Mouse (Mus musculus): ENCODE results near the gene Amigo2.

Amigo2 gene

DNA sequence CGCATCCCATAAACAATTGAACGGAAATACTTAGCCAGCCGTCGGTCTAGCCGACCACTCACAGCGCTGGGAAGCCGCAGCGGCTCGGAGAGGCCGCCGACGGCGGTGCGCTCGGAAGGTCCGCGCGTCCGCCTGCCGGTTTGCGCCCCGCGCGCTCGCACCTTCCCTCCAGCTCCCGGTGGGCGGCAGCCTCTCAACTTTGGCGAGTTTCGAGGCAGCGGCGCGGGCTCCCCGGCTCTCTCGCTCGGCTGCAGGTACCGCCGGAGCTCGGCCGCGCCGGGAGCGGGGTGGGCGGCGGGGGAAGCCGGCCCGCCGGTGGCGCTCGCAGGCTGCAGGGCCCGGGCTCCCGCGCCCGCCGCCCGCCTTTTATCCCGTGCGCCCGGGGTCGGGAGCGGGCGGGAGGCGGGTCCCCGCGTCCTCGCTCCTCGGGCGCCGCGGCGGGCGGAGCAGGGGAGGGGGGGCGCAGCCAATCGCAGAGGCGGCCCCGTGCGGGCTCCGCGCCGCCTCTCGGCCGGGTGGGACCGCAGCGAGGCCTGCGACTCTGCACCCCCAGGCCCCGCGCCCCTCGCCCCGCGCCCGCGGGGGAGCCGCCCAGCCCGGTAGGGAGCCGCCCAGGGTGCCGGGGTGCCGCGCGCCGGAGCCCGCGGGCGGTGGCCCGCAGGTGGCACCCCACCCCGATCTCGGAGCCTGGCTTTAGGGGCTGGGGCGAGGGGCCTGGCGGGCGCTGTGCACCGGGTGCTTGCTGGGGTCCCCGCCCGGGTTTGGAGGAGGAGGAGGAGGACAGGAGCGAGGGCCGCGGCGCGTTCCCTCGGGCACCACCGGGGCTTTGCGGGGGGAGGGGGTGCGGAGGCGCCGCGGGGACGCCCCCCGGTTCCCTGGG, at the start of gene Amigo2, which contains the start of gene Pced1b:
Amigo2 (minus strand) TSS at position 377 of the 880 bp plus-strand sequence.
Pced1b (plus strand) TSS at position 197 of the 880 bp plus-strand sequence.
- DNase-seq (ENCODE audit: extremely low read depth, low read depth): no peak

DNA sequence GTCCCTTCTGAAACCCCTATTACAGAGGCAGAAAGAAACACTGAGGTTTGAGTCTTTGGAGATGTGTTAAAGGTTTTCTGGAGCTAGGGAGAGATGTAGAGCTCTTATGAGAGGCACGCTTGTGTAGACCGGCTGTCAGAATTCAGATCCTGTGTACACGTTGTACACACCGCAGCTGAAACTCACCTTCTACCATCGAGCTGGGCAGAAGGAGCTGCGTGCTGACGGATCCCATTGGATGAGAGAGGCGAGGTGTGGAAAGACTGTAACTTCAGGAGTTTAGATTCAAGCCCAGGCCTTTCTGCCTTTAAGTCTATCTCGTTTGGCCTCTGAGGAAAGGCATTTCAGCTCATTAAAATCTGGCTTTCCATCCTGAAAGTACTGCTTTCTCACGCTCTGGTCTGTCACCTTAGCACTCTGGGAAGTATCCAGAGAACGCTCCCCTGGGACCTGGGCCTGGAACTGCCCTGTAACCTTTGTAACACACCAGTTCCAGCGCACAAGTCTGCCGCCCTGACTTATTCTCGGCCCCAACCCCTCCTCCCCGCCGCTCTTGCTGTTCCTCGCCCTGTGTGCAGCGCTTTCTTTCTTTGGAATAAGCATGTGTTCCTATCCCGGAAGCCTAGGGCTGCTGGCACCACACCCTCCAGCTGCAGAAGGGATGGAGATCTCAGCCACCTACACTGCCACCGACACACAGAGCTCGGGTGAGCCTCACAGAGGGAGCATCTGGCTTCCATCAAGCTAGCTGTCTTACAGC, 44.4 kb upstream of the Amigo2 start:
- DNase-seq (ENCODE audit: extremely low read depth, low read depth): no peak

- DNase-seq (ENCODE audit: extremely low read depth, low read depth): no peak
Measured at GRCm38 (mm10) chr15:97290351-97290750, 43.3 kb upstream of the Amigo2 start.

DNA sequence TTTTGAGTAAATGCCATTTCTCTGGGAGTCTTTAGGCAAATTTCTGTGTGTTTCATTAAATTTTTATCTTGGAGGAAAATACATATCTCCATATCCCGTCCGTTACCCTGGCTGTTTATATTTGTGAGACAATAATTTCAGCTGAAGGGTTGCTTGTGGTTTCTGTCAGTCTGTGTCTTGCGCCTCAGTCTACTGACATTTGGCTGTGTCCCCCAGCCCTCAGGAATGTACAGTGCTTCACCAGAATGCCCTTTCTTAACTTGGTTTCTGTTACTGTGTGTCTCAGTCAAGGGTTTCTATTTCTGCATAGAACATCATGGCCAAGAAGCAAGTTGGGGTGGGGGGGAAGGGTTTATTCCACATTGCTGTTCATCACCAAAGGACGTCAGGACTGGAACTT, 42.1 kb upstream of the Amigo2 start:
- no peak for DNase-seq (ENCODE audit: extremely low read depth, low read depth)

DNA sequence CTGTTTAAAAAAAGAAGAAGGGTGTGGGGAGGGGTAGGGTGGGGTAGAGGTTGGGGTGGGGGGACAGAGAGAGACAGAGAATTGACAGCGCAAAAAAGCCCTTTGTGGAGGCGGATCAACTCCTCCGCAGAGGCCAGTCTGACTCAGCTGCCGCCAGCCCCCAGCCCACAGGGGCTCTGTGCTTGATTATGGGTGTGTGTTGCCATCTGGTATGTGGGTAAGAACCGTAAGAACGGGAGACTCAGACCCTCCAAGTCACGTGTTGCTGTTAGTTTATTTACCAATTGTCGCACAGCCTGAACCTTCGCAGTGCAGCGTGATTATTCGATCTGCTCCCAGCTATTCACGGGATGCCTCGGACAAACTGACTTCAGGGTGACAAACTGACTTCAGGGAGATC, 41.6 kb upstream of the Amigo2 start:
- DNase-seq (ENCODE audit: extremely low read depth, low read depth): no peak

DNA sequence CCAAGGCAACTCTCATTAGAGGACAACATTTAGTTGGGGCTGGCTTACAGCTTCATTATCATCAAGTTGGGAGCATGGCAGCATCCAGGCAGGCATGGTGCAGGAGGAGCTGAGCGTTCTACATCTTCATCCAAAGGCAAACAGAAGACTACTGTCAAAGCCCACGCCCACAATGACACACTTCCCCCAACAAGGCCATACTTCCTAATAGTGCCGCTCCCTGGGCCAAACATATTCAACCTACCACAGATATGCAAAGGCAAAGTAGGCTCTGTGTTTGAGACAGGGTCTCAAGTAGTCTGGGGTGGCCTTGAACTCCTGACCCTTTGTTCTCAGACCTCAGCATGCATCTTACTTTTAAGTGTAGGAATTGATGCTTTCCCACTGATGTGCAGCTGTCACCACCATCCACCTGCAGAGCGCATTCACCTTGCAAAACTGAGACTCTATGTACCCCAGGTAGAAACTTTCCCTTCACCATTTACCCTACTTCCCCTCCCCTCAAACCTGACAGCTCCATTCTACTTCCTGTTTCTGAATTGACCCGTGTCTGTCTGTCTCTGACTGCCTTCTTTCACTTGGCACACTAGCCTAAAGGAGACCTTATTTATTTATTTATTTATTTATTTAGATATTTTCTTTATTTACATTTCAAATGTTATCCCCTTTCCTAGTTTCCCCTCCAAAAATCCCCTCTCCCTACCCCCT, 40.5 kb upstream of the Amigo2 start:
- peak; percentile 36 for DNase-seq (ENCODE audit: extremely low read depth, low read depth)

GRCm38 (mm10) chr15:97286731-97287130, 39.6 kb upstream of the Amigo2 start:
- no peak for DNase-seq (ENCODE audit: extremely low read depth, low read depth)

GRCm38 (mm10) chr15:97285665-97286212, 38.7 kb upstream of the Amigo2 start:
- DNase-seq (ENCODE audit: extremely low read depth, low read depth): no peak

- no peak for DNase-seq (ENCODE audit: extremely low read depth, low read depth)
Measured at GRCm38 (mm10) chr15:97284201-97284600, 37.1 kb upstream of the Amigo2 start.

DNA sequence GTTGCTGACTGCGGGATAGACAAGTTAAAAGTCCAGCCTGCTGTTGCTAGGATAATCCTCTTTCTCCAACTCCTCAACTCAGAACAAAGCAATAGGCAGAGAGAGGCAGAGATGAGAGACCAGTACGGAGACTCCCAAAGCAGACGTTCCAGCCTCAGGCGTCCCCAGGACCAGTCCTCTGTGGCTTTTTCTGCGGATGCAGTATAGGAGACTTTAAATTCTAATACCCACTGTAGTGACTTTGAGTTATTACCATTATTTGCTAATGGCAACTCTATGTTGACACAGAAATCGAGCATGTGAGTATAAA, 35.4 kb upstream of the Amigo2 start:
- DNase-seq (ENCODE audit: extremely low read depth, low read depth): no peak

GRCm38 (mm10) chr15:97281712-97282571, 34.9 kb upstream of the Amigo2 start:
- DNase-seq (ENCODE audit: extremely low read depth, low read depth): no peak

- DNase-seq (ENCODE audit: extremely low read depth, low read depth): no peak
Measured at GRCm38 (mm10) chr15:97280776-97281175, 33.7 kb upstream of the Amigo2 start.

DNA sequence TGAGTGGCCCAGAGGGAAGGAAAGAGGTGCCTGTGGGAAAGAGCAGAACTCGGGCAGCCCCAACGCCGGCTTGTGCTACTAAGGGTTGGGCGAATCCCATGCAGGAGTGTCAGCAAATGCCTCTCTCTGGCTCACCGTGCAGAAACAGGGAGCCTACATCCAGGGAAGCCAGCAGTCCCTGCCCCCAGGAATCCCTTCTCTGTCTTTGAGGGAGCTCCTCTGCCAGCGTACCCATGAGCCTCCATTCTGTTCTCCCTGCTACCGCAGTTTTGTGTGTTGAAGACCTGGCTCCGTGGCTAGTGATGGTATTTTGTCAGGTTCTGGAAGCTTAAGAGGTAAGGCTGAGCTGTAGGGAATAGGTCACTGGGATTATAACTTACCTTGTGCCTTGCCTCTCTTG, 33.0 kb upstream of the Amigo2 start:
- no peak for DNase-seq (ENCODE audit: extremely low read depth, low read depth)

- no peak for DNase-seq (ENCODE audit: extremely low read depth, low read depth)
Measured at GRCm38 (mm10) chr15:97278340-97278948, 31.4 kb upstream of the Amigo2 start.

GRCm38 (mm10) chr15:97277328-97277727, 30.2 kb upstream of the Amigo2 start:
- no peak for DNase-seq (ENCODE audit: extremely low read depth, low read depth)

- DNase-seq (ENCODE audit: extremely low read depth, low read depth): no peak
Measured at GRCm38 (mm10) chr15:97276660-97277153, 29.6 kb upstream of the Amigo2 start.

DNA sequence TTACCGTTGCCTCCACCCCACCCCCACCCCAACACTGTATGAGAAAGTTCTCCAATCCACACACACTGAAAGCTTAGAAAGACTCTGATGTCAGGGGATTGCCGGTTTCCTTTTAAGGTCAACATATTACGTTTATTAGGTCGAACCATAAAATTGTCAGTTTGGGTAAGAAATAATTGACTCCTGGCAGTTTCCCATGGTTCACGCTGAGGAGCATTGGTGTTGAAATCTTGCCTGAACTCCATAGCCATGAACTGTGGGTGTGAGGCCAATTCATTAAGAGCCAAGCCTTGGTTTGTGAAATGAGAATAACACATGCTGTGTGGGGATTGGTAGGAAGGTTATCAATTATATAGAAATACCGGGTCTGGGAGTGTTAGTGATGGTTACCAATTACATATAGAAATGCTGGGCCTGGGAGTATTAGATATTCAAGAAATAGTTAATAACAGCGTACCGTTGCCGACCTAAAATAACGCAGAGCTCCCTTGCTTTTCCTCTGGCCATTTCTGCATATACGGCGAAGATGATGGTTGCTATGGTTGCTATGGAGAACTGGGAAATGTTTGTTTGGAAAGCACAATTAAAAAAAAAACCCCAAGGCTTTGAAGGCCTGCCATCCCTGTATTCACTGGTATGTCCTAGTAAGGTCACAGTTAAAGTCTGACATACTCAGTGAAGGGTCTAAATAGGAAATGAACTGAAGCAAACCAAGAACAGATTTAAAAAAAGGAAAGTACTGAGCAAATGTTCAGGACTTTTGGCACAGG, 28.7 kb upstream of the Amigo2 start:
- no peak for DNase-seq (ENCODE audit: extremely low read depth, low read depth)

DNA sequence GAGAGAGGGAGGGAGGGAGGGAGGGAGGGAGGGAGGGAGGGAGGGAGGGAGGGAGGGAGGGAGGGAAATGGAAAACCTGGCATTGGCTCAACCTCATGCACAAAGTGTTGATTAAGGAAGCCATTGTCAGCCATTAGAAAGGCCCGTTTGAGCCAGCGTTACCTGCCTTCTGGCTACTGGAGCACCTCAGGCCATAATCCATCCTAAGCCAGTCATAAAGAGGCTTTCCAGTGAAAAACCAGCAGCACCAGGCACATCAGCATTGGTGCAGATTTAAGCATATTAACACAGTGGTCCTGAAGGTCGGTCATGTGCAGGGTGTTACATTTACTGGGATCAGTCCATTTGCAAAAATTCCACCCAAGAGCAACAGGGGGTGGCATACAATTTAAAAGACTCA, 25.7 kb upstream of the Amigo2 start:
- DNase-seq (ENCODE audit: extremely low read depth, low read depth): no peak

GRCm38 (mm10) chr15:97271985-97272697, 25.1 kb upstream of the Amigo2 start:
- DNase-seq (ENCODE audit: extremely low read depth, low read depth): no peak

All from MEL-GATA-1-ER (cell line).